Mouse (Mus musculus): ENCODE results near the gene Mfsd2a.

Mfsd2a gene

DNA sequence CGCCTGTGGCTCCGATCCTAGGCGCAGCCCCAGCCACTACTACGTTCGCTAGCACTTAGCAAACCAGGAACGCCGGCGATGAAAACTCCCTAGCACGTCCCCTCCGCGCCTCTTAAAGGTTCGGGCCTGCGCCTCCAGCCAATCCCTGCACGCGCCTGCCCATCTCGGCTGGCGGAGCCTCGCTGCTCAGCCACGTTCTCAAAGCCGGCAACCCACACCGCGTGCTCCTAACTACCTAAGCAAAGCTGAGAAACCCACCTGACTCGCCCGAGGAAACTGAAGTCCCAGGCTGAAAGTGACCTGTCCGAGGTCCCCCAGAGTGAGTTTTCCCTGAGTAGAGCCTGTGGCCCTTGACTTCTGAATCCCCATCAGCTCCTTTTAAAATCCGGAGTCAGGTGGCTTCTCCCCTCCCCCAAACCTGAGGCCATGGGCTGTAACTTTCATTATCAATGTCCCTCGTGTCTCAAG lies at the start of gene Mfsd2a:
Mfsd2a (minus strand) TSS at position 89 of the 468 bp plus-strand sequence.
- ChIA-PET POLR2A (interaction anchor here in 1 of 4 experiments (1.0 to 3.2 kb wide), 8 partner anchors 10 to 81 kb away, joined by 3 to 17 read pairs (median 6); partner anchors contain the start of genes Cap1 and Mycl), CTCF (interaction anchor here in 3 of 4 experiments (0.5 to 1.3 kb wide), 4 partner anchors 24 to 50 kb away, joined by 3 to 4 read pairs (median 4); no protein-coding TSS in a partner anchor)

GRCm38 (mm10) chr4:123005054-123005966 lies 44.3 kb upstream of the Mfsd2a start:
- POLR2A ChIA-PET, result interaction anchor here (0.6 to 13.8 kb wide), 17 partner anchors 8 to 120 kb away, joined by 3 to 190 read pairs (median 5); partner anchors contain the start of genes Trit1 (in 4 of the 4), Mycl (in 3 of the 4) and Cap1 (in 1 of the 4)
- CTCF ChIA-PET, result interaction anchor here (0.6 to 2.6 kb wide), 7 partner anchors 10 to 95 kb away, joined by 3 to 11 read pairs (median 4); partner anchors contain the start of gene Mycl (in 3 of the 4)

DNA sequence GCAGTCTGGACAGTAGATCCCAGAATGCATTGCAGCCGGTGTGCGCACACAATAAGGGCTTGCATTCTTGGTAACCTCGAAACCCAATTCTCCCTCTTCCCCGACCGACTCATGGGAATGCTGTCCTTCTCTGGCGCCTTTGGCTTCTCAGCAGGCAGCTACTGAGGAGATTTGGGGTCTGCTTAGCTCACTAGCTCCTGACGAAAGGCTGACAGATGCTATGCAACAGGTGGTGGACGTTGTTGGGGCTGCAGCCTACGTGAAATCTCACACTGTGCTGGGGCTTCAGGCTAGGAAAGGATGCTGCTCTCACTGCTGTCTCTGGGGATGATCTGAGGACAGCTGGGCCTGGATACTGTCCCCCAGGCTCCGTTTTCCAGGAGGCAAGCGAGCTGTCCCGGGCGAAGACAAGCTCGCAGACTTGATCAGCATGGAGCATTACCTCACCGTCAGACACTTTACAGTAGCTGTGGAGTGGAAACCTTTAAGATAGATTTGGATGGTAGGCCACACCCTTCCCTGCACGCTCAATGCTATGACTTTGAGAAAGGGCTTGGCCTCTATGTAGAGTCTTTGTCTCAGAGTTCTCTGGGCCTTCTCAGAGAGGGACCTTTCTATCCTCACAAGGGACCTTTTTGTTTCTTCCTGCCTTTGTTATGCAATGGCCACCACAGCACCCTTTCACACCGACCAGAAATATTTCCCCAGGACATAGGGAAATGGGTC lies 39.8 kb upstream of the Mfsd2a start:
- CTCF ChIA-PET, result interaction anchor here in 2 of 4 experiments (0.5 to 1.5 kb wide), 4 partner anchors 8 to 57 kb away, joined by 3 to 5 read pairs (median 4); no protein-coding TSS in a partner anchor

GRCm38 (mm10) chr4:123000130-123000529 lies 39.1 kb upstream of the Mfsd2a start:
- POLR2A ChIA-PET, result interaction anchor here (0.6 to 13.8 kb wide), 17 partner anchors 9 to 504 kb away, joined by 3 to 190 read pairs (median 4); partner anchors contain the start of genes Cap1 (in 2 of the 4) and Trit1 (in 2 of the 4)
- CTCF ChIA-PET, result interaction anchor here in 1 of 4 experiments (1.4 to 1.7 kb wide), 3 partner anchors 9 to 89 kb away, joined by 3 to 4 read pairs (median 4); no protein-coding TSS in a partner anchor

More for the DNA sequence above, 39.8 kb upstream of the Mfsd2a start:
- POLR2A ChIA-PET, result interaction anchor here (0.6 to 13.8 kb wide), 21 partner anchors 9 to 504 kb away, joined by 3 to 190 read pairs (median 3); partner anchors contain the start of genes Trit1 (in 4 of the 4) and Cap1 (in 2 of the 4)

DNA sequence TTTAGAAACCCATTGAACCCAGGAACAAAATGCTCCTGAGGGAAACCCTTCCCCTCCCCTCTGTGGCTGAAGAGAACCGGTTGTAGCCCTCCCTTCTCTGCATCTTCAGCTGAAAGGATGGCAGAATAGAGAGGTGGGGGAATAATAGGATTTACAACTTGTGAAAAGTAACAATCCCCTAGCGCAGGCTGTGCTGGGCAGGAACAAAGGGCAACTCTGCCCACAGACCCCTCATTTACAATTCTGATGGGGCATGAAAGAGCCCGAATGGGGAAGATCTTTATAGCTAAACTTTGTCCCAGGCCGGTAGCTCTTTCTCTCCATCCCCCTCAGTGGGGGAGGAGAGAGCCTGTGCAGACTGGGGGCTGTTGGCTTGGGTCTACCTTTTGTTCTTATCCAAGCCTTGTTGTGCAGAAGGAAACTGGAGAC lies 38.3 kb upstream of the Mfsd2a start:
- POLR2A ChIA-PET, result interaction anchor here in 3 of 4 experiments (0.7 to 13.8 kb wide), 24 partner anchors 9 to 624 kb away, joined by 3 to 190 read pairs (median 5); partner anchors contain the start of genes Trit1 (in 3 of the 3) and Cap1 (in 2 of the 3)
- CTCF ChIA-PET, result interaction anchor here in 3 of 4 experiments (0.6 to 1.7 kb wide), 5 partner anchors 24 to 333 kb away, joined by 3 to 8 read pairs (median 4); no protein-coding TSS in a partner anchor

DNA sequence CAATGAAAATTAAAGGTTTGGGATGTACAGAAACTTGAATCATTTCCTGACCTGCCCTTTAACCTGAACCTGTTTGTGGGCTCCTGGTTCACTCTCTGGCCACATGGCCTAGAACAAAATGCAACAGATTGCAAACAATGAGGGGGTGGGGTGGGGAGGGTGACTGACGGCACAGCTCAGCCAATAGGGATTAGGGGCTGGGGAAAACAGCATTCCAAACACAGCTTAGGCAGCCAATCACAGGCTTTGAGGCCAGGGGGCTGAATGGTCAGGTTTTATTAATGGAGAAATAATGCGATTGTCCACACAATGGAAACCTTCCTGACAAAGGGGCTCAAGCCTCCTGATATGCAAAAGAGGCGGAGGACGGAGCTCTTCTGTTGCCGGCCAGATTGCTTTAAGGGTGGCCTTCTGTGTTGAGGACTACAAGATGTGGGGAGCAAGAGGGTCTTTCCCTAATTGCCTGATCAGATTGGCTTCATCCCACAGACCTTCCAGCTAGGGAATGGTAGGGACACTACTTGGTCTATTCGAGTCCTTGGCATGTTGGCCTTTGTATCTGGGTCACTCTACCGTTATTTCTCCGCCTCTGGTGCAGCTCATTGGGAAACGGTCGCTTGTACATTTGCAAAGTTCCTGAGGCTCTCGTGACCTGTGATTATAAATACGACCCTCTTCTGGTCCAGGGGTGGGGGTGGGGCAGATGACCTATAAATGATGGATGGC lies 37.7 kb upstream of the Mfsd2a start:
- ChIA-PET POLR2A (interaction anchor here in 3 of 4 experiments (0.7 to 13.8 kb wide), 26 partner anchors 9 to 625 kb away, joined by 3 to 190 read pairs (median 4); partner anchors contain the start of genes Trit1 (in 3 of the 3) and Cap1 (in 2 of the 3)), CTCF (interaction anchor here in 3 of 4 experiments (0.5 to 1.7 kb wide), 12 partner anchors 12 to 333 kb away, joined by 3 to 8 read pairs (median 3); partner anchors contain the start of gene Trit1 (in 1 of the 3))

GRCm38 (mm10) chr4:122996618-122997381 lies 35.8 kb upstream of the Mfsd2a start:
- ChIA-PET POLR2A (interaction anchor here (0.5 to 13.8 kb wide), 27 partner anchors 8 to 143 kb away, joined by 3 to 190 read pairs (median 10); partner anchors contain the start of genes Trit1 (in 3 of the 4), Cap1 (in 2 of the 4), Mfsd2a (in 1 of the 4) and Ppie (in 1 of the 4)), CTCF (interaction anchor here (0.5 to 2.6 kb wide), 23 partner anchors 8 to 110 kb away, joined by 3 to 32 read pairs (median 6); partner anchors contain the start of genes Trit1 (in 2 of the 4) and Cap1 (in 1 of the 4))

DNA sequence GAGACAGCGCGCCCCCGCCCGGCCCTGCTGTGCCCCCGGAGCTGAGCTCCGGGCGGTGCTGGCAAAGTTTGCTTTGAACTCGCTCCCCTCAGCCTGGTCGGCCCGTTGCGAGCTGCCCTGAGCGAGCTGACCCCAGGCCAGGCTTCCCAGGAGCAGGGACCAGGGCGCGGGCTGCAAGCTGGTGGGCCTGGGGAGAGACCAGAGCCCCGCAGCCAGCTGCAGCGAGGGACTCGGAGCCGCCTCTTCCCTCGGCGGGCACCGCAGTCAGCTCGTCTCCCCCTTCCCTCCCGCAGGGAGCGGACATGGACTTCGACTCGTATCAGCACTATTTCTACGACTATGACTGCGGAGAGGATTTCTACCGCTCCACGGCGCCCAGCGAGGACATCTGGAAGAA lies 35.2 kb upstream of the Mfsd2a start:
- ChIA-PET CTCF (interaction anchor here (0.5 to 2.6 kb wide), 49 partner anchors 9 to 259 kb away, joined by 3 to 35 read pairs (median 6); partner anchors contain the start of genes Trit1 (in 2 of the 4) and Cap1 (in 1 of the 4)), POLR2A (interaction anchor here (0.5 to 13.8 kb wide), 39 partner anchors 9 to 175 kb away, joined by 3 to 190 read pairs (median 5); partner anchors contain the start of genes Trit1 (in 3 of the 4), Cap1 (in 2 of the 4), Ppie (in 2 of the 4) and Mfsd2a (in 1 of the 4))

GRCm38 (mm10) chr4:122995404-122996220 lies 34.6 kb upstream of the Mfsd2a start, which contains the start of gene Mycl:
Gene Mycl (plus strand): TSS chr4:122995652.
- ChIA-PET CTCF (interaction anchor here (0.5 to 2.6 kb wide), 86 partner anchors 8 to 285 kb away, joined by 3 to 35 read pairs (median 4); partner anchors contain the start of genes Trit1 (in 3 of the 4) and Cap1 (in 2 of the 4)), POLR2A (interaction anchor here (0.5 to 13.8 kb wide), 74 partner anchors 8 to 347 kb away, joined by 3 to 190 read pairs (median 4); partner anchors contain the start of genes Ppie (in 3 of the 4), Trit1 (in 3 of the 4), Cap1 (in 2 of the 4) and Mfsd2a (in 1 of the 4))

DNA sequence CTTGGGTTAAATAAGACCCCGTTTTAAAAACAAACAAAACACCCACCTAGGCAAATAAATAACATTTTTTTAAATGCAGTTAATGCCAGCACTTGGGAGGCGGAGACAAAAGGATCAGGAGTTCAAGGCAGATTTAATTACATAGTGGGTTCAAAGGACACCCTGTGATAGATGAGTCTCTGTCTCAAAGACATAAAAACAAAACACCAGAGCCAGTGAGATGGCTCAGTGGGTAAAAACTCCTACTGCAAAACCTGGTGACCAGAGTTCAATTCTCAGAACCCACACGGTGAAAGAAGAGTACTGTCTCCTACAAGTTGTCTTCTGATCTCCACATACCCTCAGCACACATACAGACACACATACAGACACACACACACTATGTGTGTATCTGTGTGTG lies 31.3 kb upstream of the Mfsd2a start:
- ChIA-PET CTCF (no interaction called here), POLR2A (interaction anchor here in 1 of 4 experiments (1.0 kb wide), 1 partner anchor 9 kb away, joined by 3 read pairs; no protein-coding TSS in a partner anchor)

DNA sequence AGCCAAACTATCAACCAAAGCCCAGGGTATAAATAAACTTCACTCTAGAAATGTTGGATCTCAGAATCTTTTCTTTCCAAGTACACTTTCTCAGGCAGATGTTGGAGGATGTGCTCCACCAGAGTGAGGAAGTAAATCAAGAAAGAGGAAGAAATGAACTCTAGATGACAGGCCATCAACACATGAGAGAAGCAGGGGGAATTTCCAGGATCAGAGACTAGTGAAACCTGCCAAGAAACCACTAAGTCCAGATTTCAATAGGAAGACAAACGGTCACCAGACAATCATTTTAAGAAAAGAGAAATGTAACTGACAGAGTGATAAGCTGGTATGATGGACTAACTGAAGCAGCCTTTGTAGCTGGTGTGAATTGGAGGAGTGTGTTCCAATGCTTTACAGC lies 30.2 kb upstream of the Mfsd2a start:
- POLR2A ChIA-PET, result no interaction called here
- CTCF ChIA-PET, result no interaction called here

- POLR2A ChIA-PET, result interaction anchor here in 1 of 4 experiments (0.5 kb wide), 1 partner anchor 10 kb away, joined by 3 read pairs; no protein-coding TSS in a partner anchor
- CTCF ChIA-PET, result interaction anchor here in 1 of 4 experiments (5.5 kb wide), 1 partner anchor 76 kb away, joined by 48 read pairs; no protein-coding TSS in a partner anchor
These were observed 27.0 kb upstream of the Mfsd2a start for GRCm38 (mm10) chr4:122988004-122988403.

DNA sequence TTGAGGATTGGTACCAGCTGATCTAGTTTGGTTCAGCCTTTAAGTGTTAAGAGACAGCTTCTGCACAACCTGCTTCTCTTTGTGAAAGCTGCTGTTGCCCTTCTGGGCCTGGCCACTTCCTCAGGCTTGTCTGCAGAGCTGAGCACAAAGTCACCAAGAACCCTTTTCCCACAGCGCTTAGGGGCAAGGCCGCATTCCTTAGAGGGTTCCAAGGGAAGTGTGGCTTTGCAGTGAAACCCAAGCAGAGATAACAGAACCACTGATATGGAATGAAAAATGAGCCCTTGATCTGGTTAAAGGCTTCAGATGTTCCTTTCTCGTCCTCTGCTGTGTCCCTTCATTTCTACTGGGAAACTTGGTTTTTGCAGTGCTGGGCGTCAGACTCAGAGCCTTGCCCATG lies 26.4 kb upstream of the Mfsd2a start:
- ChIA-PET CTCF (interaction anchor here in 3 of 4 experiments (1.1 to 5.5 kb wide), 8 partner anchors 8 to 84 kb away, joined by 3 to 48 read pairs (median 4); partner anchors contain the start of gene Mycl (in 2 of the 3)), POLR2A (interaction anchor here in 1 of 4 experiments (0.5 to 1.1 kb wide), 3 partner anchors 8 to 11 kb away, joined by 3 read pairs; partner anchors contain the start of gene Mycl)

GRCm38 (mm10) chr4:122985110-122985509 lies 24.1 kb upstream of the Mfsd2a start:
- ChIA-PET CTCF (interaction anchor here (0.5 to 5.5 kb wide), 39 partner anchors 8 to 1777 kb away, joined by 3 to 48 read pairs (median 4); partner anchors contain the start of genes Mycl (in 3 of the 4), Mfsd2a (in 1 of the 4) and Trit1 (in 1 of the 4)), POLR2A (interaction anchor here (0.6 to 3.8 kb wide), 11 partner anchors 10 to 100 kb away, joined by 3 to 23 read pairs (median 4); partner anchors contain the start of gene Mycl (in 3 of the 4))
